Mouse (Mus musculus): ENCODE measurements around the gene Smpx.

Gene Smpx

DNA sequence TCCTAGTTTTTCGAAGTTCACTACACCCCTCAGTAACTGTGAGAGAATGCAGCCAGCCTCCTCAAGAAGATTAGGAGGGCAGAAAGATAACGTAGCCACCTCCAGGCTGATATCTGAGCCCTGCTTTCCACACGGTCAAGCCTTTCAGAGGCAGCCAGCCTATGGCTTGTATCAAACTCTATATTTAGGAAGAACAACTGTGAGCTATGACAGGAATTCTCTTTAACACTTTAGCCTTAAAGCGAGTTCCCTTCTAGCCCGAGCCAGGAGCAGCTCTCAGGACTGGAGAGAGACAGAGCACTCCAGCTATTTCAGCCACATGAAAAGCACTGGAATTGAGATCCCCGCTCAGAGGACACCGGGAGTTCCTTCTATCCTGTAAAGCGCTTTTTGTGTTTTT is at the start of gene Smpx:
Gene Smpx (plus strand): TSS at position 49 of the 400 bp plus-strand sequence.
- no peak for DNase-seq (ENCODE audit: low spot score in 2 of 2)

DNA sequence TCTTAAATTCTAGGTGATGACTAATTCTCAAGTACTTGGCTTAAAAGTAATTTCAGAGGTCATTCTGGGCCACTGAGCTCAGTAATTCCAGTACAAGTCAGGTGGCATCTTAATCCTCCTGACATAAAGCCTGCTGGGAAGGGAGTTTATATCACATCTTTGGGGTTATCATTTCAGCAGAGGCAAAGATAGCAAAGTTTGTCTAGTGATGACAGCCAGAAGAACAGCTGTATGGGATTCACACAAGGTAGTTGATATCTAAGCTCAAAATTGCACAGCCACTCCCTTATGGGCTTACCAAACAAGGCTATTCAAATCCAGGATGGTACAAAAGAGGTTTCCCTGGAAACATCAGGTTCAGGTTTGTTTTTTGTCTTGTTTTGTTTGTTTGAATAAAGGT is 43.7 kb upstream of the Smpx start:
- DNase-seq (ENCODE audit: low spot score in 2 of 2) = no peak

DNA sequence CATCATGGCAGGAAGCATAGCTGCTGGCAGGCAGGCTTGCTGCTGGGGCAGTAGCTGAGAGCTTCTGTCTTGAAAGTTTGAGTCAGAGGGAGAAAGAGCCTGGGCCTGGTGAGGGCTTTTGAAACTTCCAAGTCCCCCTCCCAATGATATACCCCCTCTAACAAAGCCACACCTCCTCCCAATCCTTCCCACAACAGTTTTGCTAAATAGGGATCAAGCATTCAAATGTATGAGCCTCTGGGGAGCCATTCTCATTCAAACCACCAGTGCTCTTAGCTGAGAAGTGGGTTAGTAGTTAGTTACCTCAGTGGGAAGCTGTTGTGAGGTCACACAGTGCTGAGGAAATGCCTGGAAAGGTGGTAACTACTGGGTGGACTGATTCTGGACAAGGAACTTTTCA is 41.4 kb upstream of the Smpx start:
- no peak for DNase-seq (ENCODE audit: low spot score in 2 of 2)

DNA sequence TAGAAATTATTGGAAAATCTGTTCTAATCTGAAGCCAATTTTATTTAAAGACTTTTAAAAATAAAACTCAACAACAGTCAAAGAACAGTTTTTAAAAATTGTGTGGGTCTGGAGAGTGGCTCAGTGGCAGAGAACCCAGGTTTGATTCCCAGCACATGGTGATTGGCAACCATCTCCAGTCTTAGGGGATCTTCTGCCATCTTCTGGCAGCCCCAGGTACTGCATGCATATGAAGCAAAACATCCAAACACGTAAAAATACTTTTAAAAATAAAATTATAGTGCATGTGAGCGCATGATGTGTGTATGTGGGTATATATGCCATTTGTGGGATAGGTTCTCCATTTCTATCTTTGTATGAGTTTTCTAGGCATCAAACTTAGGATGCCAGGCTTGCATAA is 26.9 kb upstream of the Smpx start:
- no peak for DNase-seq (ENCODE audit: low spot score in 2 of 2)

DNA sequence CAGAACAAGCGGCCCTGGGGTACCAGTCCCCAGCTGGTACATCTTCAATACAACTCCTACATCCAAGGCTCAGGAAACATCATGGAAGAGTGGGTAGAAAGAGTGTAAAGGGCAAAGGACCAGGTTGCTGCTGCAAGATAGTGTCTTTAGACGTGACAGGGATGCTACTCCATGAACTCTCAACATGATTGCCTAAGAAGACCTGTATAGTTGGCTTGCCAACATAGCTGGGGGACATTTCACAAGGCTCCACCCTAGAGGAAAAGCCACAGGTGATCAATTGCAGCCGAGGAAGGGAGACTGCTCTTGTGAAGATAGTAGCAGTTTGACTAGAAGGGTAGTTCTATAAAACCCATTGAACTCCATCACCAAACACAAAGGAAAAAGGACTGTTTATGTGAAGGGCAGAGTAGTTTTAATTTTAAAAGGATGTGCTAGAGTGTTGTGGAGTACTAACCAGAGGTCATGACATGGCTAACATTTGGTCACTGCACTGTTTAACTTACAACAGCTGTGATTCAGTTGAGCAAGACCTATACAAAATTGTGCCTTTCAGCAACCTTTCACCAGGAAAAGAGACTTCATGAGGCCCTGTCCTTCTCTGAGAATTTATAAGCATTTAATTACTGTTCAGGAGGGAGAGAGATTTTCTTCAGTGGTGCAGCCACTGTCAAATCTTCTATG is 23.9 kb upstream of the Smpx start:
- no peak for DNase-seq (ENCODE audit: low spot score in 2 of 2)

DNA sequence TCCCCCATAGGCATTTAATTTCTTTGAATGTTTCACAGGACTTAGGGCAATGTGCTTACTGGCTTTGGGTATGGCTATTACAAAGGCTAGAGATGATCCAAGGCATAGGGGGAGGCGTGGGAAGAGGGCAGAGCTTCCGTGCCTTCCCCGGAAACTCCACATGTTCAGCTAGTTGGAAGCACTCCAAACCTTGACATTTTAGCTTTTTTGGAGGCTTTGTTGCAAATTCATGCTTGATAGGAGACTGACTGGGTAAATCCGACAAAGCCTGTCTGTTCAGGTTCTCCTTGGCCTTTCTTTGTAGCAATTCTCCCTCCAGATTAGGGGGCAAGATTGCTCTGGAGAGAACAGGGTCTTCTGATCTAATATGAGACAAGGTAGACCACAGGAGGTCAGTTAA is 7.5 kb upstream of the Smpx start:
- no peak for DNase-seq (ENCODE audit: low spot score in 2 of 2)

DNA sequence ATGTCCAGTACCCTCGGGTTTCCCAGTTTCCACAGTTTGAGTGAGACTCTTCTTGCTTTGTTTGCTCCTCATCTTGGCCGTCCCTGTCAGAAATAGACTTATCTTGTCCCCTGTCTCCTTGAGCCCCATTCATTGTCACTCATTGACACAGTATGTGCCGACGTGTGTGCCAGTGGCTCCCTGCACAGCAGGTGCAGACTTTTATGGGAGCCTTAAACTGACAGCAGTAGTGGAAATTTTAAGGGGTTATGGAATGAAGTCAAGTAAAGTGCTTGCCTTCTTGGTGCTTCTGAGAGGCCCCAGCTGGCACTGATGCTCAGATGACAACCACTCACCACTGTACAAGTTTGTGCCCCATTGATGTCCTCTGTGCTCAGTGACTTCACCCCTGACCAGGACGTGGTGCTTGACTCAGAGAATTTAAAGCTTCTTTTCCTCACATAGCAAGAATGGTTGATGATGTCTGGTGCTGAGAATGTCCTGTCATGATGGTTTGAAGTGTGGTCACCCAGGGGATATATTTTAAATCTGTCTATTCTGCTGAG is 1.0 kb upstream of the Smpx start:
- DNase-seq (ENCODE audit: low spot score in 2 of 2) = no peak

DNA sequence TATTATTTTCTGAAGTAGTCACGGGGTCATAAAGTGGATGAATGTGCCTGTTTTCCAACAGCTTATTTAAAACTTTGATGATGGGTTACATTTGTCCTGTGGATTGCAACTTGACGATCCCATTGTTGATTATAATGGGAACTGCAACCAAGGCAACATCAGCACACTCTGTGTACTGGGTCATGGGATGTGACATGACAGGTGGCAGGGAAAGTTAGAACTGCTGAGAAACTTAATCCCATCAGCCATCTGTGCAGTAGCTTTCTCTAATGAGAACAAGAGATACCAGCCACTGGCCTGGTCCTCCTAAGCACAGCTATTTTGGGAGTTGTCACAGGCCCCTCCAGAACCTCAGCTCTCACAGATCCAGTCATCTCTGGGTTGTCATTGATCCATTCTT is 8.5 kb downstream of the Smpx start:
- no peak for DNase-seq (ENCODE audit: low spot score in 2 of 2)

DNA sequence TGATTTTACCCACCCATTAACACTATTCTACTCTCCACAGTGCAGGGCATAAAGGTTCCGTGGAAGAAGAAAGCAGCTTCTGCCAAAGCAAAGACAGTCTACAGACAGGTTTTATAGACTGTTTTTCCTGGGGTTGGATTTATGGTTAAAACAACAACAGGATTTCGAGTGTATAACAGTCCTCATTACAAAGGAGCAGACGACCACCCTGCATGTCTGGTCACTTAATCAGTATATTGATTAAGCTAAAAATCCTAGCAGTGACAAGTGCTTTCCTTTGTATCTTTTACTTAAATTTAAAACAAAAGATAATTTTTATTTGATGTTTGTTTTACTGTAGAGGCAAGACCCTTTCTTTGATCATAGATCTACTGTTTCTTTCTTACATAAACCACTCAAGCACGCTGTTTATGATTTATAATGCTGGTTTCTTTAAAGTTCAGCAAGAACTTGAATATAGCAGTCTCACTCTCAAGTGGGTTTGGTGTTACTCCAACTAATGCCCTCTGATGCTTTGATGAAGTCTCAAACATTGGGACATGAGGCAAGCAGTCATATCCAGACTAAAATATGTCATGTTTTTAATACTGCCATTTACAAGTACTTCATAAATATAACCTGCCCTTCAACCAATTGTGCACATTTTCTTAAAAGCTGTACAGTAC is 10.0 kb downstream of the Smpx start:
- no peak for DNase-seq (ENCODE audit: low spot score in 2 of 2)

DNA sequence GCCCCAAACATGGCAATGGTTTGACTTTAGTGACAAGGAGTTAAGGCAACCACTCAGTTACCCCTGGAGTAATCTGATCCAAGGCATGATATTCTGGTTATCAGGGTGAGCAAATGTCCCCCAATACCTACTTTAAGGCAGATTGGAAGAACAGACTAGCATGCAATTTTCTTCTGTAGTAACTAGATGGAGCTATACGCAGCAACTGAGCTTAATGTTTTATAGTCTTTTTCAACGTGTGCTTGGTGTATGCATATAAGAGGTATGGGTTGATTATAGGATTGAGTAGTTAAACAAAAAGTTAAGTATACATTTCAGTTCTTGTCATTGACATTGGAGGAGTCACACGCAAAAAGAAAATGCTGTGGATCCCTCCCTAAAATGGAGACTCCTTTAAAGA is 21.2 kb downstream of the Smpx start:
- no peak for DNase-seq (ENCODE audit: low spot score in 2 of 2)

DNA sequence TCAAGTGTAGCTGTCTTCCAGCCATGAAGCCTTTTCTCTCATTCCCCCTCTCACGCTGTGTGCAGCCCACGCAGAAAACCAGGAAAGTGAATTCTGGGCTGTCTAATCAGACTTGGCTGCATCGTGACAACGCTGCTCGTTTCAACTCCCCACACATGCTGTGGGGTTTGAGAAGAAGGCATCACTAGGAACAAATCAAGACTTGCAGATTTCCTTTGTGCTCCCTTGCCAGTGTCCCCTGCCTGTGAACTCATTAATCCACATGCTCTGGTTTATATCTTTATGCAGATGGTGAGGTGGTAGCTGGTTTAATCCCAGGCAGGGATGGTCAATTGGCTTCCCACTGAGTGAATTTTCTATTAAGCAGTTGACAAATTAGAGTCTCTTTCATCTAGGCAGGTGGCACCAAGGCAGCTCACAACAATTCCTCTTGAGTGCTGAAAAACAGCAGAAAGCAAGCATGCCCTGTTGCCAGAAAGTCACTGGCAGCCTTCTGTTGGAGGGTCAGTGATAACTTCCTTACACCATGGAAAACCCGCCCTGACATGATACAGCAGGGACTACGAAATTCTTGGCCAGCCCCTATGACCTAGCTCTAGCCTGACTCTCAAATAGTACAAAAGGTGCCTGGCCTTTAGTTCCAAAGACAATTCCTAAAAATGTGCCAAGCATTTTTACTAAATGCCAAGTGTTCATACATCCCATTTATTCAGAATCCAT is 32.1 kb downstream of the Smpx start:
- peak; percentile 43 to 53 for DNase-seq (ENCODE audit: low spot score in 2 of 2)

DNA sequence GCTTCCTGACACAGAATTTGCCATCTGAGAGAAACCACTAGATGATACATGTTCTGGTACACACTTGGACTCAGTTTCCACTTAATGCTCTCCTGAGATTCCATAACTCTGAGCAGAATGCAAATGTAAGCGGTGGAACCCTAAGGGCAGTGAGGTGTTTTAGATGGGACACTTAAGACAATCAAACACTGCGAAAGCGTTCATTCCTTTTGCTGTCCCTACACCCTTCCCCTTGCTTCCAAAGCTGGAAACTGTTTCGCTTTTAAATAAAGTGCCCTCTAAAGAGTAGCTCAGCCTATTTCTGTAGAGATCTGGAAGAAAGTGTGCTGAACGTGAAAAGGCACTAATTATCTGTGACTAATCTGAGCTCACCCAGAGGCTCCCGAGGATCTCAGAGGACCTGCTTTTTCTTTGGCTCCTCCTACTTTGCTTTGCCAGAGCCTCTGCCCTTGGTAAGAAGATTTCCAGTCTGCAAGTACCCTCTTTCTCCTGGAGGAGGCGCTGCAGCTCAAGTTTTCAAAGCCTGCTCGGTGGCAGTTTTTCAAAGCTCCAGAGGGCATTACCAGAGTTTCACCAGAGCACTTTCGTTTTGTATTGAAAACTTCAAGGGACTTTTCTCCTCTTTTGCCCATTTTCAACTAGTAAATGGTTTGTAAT is 33.1 kb downstream of the Smpx start:
- DNase-seq (ENCODE audit: low spot score in 2 of 2) = peak; percentile 75 to 77

DNA sequence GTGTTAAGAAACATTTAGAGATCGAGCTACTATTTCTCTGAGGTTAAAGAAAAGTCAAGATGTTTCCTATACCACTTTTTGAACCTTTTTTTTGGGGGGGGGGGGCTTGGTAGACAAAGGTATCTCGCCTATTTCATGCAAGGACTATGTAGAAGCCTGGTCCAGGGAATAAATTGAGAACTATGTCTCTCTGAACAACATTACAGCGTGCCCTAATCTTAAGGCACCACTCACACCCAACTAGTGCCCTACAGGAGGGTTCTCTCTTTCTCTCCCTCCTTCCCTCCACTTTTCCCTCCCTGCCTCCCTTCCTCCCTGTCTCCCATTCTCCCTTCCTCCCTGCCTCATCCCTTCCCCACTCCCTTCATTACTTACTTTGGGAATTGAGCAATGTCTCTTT is 33.6 kb downstream of the Smpx start:
- DNase-seq (ENCODE audit: low spot score in 2 of 2) = no peak

DNA sequence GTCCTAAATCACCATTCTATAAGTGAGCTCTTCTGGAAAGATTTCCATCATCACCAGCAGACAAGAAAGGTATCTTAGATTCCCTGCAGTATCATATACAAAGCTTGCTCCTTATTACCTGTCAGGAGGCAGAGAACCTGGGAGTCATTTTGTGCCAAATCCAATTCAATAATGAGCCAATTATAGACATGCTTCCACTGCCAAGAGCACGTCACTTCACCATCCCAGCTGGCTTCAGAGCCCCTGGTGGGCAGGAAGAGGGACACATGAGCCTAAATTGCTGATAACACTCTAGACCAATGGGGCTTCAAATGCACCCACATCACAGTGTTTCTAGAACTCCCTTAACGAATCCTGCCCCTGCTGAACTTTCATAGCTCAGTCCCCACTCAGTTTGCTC is 35.1 kb downstream of the Smpx start:
- no peak for DNase-seq (ENCODE audit: low spot score in 2 of 2)

DNA sequence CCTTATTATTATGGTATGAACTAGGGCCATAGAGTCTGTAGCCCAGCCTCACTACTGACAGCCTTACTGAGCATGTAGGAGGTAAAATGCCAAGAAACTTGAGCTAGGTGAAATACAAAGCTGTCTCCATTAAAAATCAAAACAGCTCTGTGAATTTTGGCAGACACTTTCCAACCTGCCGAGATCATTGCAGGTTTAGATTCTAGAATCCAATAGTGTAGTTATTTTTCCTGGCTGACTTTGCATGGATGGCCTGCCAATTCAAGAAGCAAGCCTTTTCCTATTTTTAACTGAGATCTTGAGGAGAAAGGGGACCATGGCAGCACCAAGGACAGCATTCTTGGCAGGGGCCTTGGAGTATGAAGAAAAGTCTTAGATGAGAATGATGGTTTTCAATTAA is 35.6 kb downstream of the Smpx start:
- DNase-seq (ENCODE audit: low spot score in 2 of 2) = no peak

DNA sequence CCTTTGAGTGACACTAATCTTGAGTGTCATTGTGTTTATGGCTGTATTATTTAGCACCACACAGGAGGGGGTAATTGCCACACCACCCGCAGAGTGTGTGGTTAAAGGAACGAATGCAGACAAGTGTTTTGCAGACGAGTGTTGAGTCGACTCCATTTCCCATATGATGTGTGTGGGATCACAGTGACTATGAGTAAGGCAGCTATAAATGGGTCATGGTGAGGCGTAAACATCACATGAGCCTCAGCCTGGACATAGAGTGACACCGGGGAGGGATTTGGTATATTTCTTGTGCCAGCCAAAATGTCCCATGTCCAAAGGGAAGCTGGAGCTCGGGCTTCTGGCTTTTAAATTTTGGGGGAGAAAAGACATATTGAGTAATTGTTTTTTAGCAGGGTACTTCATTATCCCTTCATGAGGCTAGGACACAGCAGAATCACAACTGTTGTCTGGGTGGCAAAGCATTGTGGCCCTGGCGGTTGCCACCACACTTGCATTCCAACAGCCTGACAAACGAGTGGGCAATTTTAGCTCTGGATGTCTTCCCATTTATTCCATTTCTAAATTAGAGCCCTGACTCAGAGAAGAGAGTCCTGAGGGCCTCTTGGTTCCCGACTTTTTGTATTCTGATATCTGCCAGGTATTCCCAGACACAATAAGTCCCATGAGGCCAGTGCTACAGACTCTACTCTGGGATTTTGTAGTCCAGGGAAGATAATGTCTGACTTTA is 49.3 kb downstream of the Smpx start:
- DNase-seq (ENCODE audit: low spot score in 2 of 2) = no peak

DNA sequence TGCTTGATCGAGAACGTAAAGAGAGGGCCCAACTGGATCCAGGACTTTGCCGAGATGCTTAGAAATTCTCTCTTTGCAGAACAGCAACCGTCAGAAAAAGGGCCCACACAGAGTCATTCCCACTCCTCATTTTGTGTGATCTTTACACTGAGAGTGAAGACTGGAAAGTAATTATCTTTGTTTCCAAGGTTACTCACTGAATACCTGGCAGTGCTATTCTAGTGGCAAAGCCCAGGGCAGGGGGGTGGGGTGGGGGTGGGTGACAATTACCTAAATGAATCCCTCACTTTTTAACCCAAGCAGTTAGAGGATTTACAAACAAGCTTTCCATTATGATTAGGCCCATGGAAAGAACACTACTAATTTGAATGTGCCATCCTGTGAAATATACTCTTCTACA is 55.8 kb downstream of the Smpx start:
- no peak for DNase-seq (ENCODE audit: low spot score in 2 of 2)

DNA sequence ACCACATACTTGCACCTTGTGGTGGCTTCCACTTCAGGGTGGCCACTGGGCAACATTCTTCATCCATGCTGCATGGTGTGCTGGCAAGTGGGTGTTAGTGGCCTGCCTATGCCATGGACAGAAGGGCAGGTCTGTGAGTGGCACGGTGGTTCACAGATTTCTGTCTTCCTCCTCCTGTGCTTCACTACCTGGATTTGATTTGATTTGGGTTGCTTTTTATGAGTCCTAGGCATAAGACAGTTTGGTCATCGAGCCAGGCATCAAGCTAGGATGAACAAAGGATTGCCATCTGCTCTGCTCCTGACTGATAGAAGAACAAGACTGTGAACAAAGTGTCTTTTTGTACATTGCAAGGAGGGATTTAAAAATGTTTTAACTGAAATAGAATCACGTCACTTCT is 63.8 kb downstream of the Smpx start:
- no peak for DNase-seq (ENCODE audit: low spot score in 2 of 2)

DNA sequence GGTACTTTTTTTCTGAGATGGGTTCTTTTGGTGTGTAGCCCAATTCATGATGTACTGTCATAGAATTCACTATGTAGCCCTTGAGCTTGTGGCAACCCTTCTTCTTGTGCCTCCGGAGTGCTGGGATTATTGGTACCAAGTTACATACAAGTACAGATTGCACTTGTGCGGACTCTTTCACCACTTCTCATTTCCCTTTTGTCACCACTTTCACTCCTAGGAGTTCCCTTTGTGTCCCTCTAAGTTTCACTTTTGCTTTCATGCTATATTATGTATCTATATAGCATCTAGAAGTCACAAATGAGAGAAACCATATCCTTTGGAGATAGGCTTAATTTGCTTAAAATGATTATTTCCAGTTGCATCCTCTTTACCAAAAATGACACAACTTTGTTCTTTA is 103.0 kb downstream of the Smpx start:
- DNase-seq (ENCODE audit: low spot score in 2 of 2) = no peak
